Mouse (Mus musculus) testis, adult 2 months (tissue): ENCODE results near the gene Kif1a.

Experiments
- CTCF ChIP-seq: fragments of 200-500 bp; IDR thresholded peaks from 2 replicates; pipeline ENCODE4 v1.5.1; 2012; ENCODE audit warnings: low read depth, mild to moderate bottlenecking, inconsistent platforms, low read length, moderate library complexity; ENCODE audit not compliant: control insufficient read depth, insufficient read depth, insufficient replicate concordance
- POLR2A ChIP-seq: fragments of 200-500 bp; IDR thresholded peaks from 2 replicates; pipeline ENCODE4 v1.6.1; 2012; ENCODE audit warnings: low read depth, mild to moderate bottlenecking, inconsistent platforms, low read length, moderate library complexity; ENCODE audit not compliant: control insufficient read depth

DNA sequence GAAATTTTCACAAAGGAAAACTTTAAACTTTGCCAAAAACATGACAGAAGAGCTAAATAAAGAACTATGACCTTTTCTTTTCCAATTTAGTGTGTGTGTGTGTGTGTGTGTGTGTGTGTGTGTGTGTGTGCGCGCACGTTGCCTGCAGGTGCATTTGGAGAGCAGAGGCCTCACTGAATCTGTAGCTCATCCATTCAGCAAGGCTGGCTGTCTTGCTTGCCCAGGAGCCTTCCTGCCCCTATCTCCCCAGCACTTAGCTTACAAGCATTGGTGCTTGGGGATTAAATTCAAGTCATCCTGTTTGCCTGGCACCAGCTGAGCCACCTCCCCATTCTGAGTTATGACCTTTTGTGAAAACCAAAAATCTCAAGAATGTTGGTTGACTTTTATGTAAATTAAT is 9.2 kb downstream of the Kif1a start:
- TF ChIP-seq POLR2A = no peak
- TF ChIP-seq CTCF = no peak
